Mouse (Mus musculus) C2C12 (cell line): Measurements from ENCODE around the gene Car1.

Source experiments
- CTCF ChIP-seq: IDR thresholded peaks from one replicate; pipeline ENCODE4 v1.5.1; 2011; ENCODE audit not compliant: control insufficient read depth, insufficient read depth, insufficient read length
- MAX ChIP-seq: IDR thresholded peaks from one replicate; pipeline ENCODE4 v1.6.1; 2011; ENCODE audit warnings: mild to moderate bottlenecking, control low read depth
- MYOD1 ChIP-seq: IDR thresholded peaks from one replicate; pipeline ENCODE4 v1.6.1; 2011; ENCODE audit warnings: low read depth; ENCODE audit not compliant: control insufficient read depth, insufficient read length

GRCm38 (mm10) chr3:14755716-14756115 is 52.5 kb downstream of the Car1 start:
- no peak for TF ChIP-seq CTCF
- TF ChIP-seq MAX = no peak
- TF ChIP-seq MYOD1 = no peak
